Mouse (Mus musculus): Measurements from ENCODE around the gene Uspl1.

The Uspl1 gene

GRCm38 (mm10) chr5:149257518-149258281, 73.5 kb downstream of the Uspl1 start:
- no peak for DNase-seq (ENCODE audit: low read depth, low spot score)

GRCm38 (mm10) chr5:149259093-149259492, 74.9 kb downstream of the Uspl1 start:
- no peak for DNase-seq (ENCODE audit: low read depth, low spot score)

GRCm38 (mm10) chr5:149261449-149261848, 77.3 kb downstream of the Uspl1 start:
- peak; percentile 82 for DNase-seq (ENCODE audit: low read depth, low spot score)

- DNase-seq (ENCODE audit: low read depth, low spot score) = peak; percentile 84
Measured at GRCm38 (mm10) chr5:149261866-149262265, 77.7 kb downstream of the Uspl1 start.

GRCm38 (mm10) chr5:149264405-149264804, 80.3 kb downstream of the Uspl1 start, which contains the start of gene Alox5ap:
Alox5ap (plus strand) TSS chr5:149264767.
- no peak for DNase-seq (ENCODE audit: low read depth, low spot score)

GRCm38 (mm10) chr5:149264878-149265279, 80.7 kb downstream of the Uspl1 start:
- no peak for DNase-seq (ENCODE audit: low read depth, low spot score)
